Mouse (Mus musculus) brain, embryonic 14.5 days (tissue): Measurements from ENCODE around the gene Gm28230.

Source experiments
- CTCF ChIP-seq: fragments of 200-500 bp; IDR thresholded peaks from 2 replicates; pipeline ENCODE4 v1.5.1; 2012; ENCODE audit warnings: inconsistent platforms, mild to moderate bottlenecking, moderate library complexity, borderline replicate concordance; ENCODE audit not compliant: insufficient read depth, insufficient read length; ENCODE audit errors: extremely low read depth
- POLR2A ChIP-seq: fragments of 200-500 bp; IDR thresholded peaks from 2 replicates; pipeline ENCODE4 v1.6.1; 2012; ENCODE audit warnings: mild to moderate bottlenecking, inconsistent platforms, borderline replicate concordance; ENCODE audit not compliant: poor library complexity, insufficient read depth, insufficient read length, severe bottlenecking; ENCODE audit errors: extremely low read depth

DNA sequence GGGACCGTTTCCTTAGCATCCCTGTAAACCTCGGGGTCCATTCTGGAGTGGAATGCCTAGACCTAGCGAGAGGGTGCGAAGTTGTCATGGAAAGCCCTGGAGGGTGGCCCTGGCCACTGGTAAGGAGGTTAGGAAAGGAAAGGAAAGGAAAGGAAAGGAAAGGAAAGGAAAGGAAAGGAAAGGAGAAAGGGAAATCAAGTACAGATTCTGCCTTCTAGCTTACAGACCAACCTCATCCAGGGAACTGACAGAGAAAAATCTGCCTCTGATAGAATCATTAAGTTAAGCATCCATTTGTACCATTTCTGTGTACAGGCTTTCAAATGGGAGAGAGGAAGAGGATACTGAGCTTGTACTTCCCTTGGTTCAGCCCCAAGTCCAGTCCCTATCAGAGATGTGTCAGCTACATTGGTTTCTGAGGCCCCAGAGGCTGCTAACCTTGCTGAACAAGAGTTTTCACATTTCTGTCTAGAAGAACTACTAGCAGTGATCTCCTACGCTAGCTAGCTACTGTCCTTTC lies 24.3 kb downstream of the Gm28230 start:
- TF ChIP-seq CTCF (no peak), POLR2A (no peak)
